Mouse (Mus musculus) G1E (cell line): ENCODE measurements around the gene Nbeal2.

Experiments used
- CTCF ChIP-seq: IDR thresholded peaks from 2 replicates; pipeline ENCODE4 v1.5.1; 2012; ENCODE audit warnings: low read depth, low read length, inconsistent platforms, mixed read lengths
- GATA1 ChIP-seq: IDR thresholded peaks from 2 replicates; pipeline ENCODE4 v1.6.1; 2012; ENCODE audit warnings: borderline replicate concordance, low read length, inconsistent platforms, mixed read lengths

GRCm38 (mm10) chr9:110657474-110658078 is 3.6 kb upstream of the Nbeal2 start:
- no peak for TF ChIP-seq CTCF
- no peak for TF ChIP-seq GATA1
